Mouse (Mus musculus) c-Kit-positive CD71-negative TER-119-negative erythroid progenitor cells, embryonic 14.5 days (primary cell): ENCODE data around the gene Hspb8.
"Not testable (repeated sequence)": the region's sequence is repeated elsewhere in the genome, so short reads cannot be mapped to it uniquely, and the experiment has no call there.

Source experiments
- DNase-seq: peaks from one replicate; pipeline ENCODE4 v3.0.0-alpha.2; 2013; ENCODE audit warnings: low read depth

The Hspb8 gene

DNA sequence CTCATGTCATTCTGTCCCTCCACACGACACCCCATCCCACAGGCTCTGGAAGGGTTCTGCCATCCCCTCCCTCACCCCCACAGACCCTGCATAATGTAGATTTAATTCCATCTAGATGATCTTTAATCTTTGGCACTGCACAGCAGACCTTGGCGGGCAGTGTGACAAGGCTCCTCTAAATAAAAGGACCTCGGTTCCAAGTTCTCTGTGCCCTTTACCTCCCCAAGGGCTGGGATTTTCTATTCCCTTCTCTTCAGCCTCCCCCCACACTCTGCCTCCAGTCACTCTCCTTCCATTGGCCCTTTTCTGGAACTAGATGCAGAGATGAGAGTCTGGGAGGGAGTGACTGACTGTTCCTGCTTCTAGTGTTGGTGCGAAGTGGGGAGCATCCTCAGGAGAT lies 33.3 kb downstream of the Hspb8 start:
- DNase-seq: no peak

DNA sequence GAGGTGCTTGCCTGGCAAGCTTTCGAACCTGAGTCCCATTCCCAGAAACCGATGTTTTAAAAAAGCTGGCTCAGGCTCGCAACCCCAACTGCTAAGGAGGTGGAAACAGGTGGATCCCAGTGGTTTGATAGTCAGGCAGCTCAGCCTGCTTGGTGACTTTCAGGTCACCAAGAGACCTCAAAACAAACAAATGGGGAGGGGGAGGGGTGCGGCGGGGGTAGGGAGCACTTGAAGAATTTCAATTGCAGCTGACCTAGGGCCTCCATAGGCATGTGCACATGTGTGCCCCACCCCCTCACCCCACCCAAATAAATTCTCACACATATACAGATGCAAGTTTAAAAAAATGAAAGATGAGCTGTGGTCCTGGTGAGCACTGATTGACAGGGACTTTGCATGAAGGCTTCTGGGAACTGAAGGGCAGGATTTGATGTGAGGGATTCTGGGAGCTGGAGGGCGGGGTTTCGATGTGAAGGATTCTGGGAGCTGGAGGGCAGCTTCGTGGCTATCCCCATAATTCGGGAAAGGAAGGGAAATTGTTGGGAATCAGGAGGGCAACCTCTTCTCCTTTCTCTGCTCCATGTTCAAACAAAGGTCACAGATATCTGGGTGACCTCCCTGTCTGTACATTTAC lies 35.2 kb downstream of the Hspb8 start:
- no peak for DNase-seq

DNA sequence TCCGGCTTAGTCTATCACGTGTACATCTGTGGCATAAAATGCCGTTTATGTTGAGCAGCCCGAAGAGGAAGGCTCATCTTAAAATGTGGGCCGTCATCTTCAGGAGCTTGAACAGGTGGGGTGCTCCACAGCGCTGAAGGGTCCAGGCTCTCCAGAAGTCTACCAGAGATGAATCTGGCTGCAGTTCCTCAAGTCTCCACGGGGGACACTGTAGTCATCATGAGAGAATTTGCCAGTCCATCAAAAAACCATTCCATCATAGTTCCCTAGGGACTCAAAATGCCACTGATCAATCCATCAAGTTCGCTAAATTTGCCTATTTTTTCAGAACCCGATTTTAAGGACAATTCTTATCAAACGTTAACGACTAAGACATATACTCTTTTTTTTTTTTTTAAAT lies 36.6 kb downstream of the Hspb8 start:
- DNase-seq: peak; percentile 17

DNA sequence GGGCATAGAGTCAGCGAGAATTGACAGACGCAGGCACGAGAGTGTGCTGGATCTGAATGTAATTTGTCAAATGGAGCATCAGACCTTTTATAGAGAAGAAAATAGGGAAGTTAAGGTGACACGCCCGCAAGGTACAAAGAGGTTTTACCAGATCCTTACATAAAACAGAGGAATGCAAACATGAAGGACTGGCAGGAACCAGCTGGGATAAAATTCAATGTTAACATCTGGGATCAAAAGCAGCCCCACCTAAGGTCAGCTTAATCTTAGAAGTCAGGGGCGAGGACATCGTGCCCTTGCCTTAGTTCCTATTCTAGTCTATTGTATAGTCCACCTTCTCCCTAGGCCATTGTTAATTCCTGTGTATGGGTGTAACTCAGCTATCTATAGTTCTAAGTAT lies 40.0 kb downstream of the Hspb8 start:
- not testable (repeated sequence) for DNase-seq

DNA sequence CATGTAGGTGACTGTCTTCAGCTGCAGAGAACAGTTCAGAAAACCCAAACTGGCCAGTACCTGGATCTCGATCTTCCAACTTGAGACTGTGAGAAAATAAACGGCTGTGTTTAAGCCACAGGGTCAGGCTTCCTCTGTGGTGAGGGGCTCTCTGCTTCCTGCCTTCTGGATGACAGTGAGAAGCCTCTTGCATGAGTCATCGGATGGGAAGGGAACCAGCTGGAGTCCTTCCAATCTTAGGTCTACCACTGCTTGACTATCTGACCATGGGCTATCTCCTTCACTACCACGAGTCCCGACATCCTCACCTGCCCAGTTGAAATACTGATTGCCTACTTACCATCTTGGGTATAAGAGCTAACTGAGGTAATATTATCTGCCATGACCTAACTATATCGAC lies 40.9 kb downstream of the Hspb8 start:
- DNase-seq: no peak

DNA sequence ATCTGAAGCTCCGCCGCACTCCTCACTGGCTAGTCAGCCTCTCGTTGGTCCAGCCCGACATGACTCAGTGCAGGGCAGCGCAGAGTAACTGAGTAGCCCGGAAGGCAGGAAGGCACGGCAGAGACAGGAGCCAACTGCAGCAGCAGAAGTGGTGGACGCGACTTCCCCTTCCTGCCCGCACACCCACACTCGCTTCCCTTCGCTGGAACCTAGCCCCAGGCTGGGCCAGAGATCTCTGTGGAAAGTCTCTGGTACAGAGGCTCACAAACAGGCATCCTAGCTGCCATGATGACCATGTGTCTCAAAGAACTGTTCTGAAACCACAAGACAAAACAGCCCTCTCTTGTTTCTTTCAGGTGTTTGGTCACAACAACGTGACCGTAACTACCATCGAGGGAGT lies 41.4 kb downstream of the Hspb8 start:
- peak; percentile 17 for DNase-seq

DNA sequence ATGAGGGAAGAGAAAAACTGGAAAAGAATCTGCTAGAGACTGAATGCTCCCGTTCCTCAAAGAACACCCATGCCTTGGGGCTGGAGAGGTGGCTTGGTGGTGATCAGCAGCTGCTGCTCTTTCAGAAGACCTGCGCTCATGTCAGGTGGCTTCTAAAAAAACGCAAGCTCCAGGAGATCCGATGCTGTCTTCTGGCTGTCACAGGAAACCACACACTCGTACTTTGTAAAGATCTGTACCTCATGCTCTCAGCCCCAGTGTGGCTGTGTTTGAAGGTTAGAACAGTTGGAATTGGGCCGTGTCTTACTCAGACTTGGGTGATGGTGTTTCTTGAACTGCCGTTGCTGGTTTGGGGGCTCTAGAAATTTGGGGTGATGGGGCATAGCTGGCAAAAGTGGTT lies 42.3 kb downstream of the Hspb8 start:
- DNase-seq: no peak

DNA sequence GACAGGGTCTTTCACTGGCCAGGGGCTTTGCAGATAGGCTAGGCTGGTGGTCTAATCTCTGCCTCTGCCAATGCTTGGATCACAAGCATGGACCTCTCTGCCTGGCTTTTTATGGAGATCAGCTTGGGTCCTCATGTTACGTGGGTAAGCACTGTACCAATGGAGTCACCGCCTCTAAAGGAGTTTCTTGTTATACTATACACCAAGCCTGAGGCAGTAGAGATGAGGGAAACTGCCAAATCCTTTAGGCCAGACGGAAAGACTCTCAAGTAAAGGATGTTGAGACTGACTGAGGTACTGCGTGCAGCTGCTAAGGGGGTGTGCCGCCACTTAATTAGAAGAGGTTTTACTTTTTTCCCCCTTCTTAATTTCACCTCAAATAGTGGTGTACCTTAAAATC lies 43.8 kb downstream of the Hspb8 start:
- no peak for DNase-seq

DNA sequence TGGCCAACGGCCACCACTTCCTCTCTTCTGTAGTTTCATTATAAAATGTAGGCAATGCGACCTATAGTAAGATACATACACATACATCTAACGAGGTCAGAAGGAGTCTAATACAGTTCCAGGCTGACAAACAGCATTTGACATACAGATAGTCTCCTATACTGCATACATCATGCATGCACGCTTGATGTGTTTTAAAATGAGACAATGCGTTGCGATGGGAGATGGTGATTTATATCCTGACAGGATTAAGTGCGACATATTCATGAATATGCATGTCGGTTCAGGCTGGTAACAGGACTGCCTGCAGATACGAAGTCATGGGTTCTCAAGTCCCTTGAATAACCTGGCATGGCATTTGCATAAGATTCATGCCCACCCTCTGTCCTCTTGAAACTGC lies 54.7 kb downstream of the Hspb8 start:
- DNase-seq: no peak

DNA sequence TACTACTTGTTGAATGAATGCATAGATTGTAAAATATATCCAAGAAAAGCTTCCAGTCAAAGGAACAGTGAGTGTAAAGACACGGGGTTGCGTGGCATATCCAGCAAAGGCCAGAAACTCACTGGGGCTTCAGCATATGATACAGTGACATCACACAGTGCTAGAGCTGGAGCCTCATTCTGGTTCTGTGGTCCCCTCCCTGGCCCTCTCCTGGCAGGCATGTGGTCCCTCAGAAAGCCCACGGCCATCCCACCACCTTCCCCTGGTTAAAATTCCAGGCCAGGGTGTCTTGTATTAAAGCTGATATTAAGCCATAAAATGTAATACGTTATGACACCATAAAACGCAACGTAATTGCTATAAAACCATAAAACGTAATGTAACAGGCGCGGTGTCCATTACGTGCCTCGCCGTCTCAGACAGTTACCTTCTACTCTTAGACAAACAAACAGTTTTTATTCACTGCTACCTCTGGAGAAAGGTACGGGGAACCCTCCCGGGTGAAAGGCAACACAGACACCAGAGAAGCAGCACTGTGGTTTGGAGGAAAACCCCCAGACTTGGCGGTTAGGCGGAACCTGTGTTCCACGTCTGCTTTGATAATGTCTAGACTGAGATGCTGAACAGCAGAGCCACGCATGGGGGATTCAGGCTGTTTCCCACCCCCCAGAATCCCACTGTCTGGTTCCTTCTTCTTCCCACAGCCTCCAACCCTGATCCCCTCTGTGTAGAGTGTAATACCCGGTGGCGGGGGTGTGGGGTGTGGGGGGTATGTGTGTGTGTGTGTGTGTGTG lies 55.6 kb downstream of the Hspb8 start:
- DNase-seq: no peak

DNA sequence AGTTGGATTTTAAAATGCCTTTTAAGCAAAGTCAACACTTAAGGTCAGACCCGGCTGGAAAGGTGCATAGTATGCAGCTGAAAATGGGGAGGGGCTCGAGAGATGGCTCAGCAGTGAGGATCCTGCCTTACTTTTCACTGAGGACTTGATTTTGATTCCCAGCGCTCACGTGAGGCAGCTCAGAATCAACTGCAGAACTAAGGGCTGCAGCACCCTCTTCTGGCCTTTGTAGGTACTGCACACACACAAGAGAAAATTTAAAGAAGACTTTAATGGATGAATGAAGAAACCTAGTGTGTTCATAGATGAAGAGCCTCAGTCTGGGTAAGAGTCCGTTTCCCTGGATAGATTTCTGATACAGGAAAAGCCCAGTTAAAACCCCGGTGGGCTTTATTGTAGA lies 61.3 kb downstream of the Hspb8 start:
- DNase-seq: no peak

DNA sequence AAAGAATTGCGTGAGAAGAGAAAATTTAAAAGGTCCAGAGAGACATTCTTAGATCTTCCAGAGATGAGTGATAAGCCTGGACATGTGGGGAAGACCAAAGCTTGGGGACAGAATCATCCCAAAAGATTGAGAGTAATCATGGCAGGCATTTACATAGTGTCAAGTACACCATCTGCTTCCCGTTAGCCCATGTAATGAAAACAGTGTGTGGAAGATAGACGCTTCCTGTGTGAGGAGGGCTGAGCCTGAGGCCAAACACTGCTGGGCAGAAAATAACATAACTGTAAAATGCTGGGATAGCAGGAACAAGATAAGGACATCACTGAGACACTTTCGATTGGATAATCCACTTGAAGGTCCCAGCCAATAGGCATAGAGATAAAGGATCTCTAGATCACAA lies 61.9 kb downstream of the Hspb8 start:
- no peak for DNase-seq
